Mouse (Mus musculus): ENCODE measurements around the gene Srrt.
"Not testable (repeated sequence)": the region's sequence is repeated elsewhere in the genome, so short reads cannot be mapped to it uniquely, and the experiment has no call there.

Gene Srrt

GRCm38 (mm10) chr5:137295296-137295695 lies 12.2 kb downstream of the Srrt start:
- no peak for DNase-seq

GRCm38 (mm10) chr5:137294744-137295093 lies 12.8 kb downstream of the Srrt start:
- DNase-seq = no peak

- peak; percentile 96 to 98 for DNase-seq
Measured at GRCm38 (mm10) chr5:137293839-137294743, 13.4 kb downstream of the Srrt start, which contains the start of gene Ufsp1. Ufsp1 (plus strand) TSS chr5:137294629.

- DNase-seq = peak; percentile 90 to 95
Measured at GRCm38 (mm10) chr5:137293282-137293681, 14.2 kb downstream of the Srrt start.

GRCm38 (mm10) chr5:137291381-137291926 lies 16.0 kb downstream of the Srrt start:
- no peak for DNase-seq

GRCm38 (mm10) chr5:137290677-137291076 lies 16.8 kb downstream of the Srrt start:
- DNase-seq = peak; percentile 80 to 83

- DNase-seq = no peak
Measured at GRCm38 (mm10) chr5:137289591-137290365, 17.7 kb downstream of the Srrt start.

- peak in 1 of 2 experiments; percentile 25 for DNase-seq
Measured at GRCm38 (mm10) chr5:137288999-137289470, 18.4 kb downstream of the Srrt start.

- peak in 1 of 2 experiments; percentile 54 for DNase-seq
Measured at GRCm38 (mm10) chr5:137287953-137288743, 19.3 kb downstream of the Srrt start.

GRCm38 (mm10) chr5:137287032-137287952 lies 20.2 kb downstream of the Srrt start, which contains the start of gene Ache:
Ache (plus strand) TSS chr5:137287519.
- no peak for DNase-seq

- DNase-seq = peak; percentile 88 to 94
Measured at GRCm38 (mm10) chr5:137286655-137287031, 20.8 kb downstream of the Srrt start.

GRCm38 (mm10) chr5:137285986-137286385 lies 21.5 kb downstream of the Srrt start:
- DNase-seq = no peak

GRCm38 (mm10) chr5:137285045-137285444 lies 22.4 kb downstream of the Srrt start:
- peak in 1 of 2 experiments; percentile 63 for DNase-seq

- DNase-seq = not testable (repeated sequence)
Measured at GRCm38 (mm10) chr5:137284411-137284810, 23.1 kb downstream of the Srrt start.

- peak in 1 of 2 experiments; percentile 54 for DNase-seq
Measured at GRCm38 (mm10) chr5:137277360-137278342, 29.8 kb downstream of the Srrt start.

- DNase-seq = peak; percentile 23 to 65
Measured at GRCm38 (mm10) chr5:137268131-137268910, 39.2 kb downstream of the Srrt start.

- DNase-seq = no peak
Measured at GRCm38 (mm10) chr5:137264787-137265186, 42.7 kb downstream of the Srrt start.

GRCm38 (mm10) chr5:137263897-137264720 lies 43.4 kb downstream of the Srrt start:
- no peak for DNase-seq

All from kidney, postnatal 25 days (tissue).